Mouse (Mus musculus) erythroblast, embryonic 14.5 days (primary cell): Measurements from ENCODE around the gene Pgpep1. TPM values are rescaled to one million over a fixed set of nuclear protein-coding genes. Genes with fewer than 3 reads are reported as not detected.

ENCODE experiments used
- H3K27me3 ChIP-seq: 2 replicates; pipeline ENCODE4 v1.6.1; 2012; ENCODE audit warnings: inconsistent platforms; ENCODE audit not compliant: control insufficient read depth
- H3K36me3 ChIP-seq: 2 replicates; pipeline ENCODE4 v1.6.1; 2012; ENCODE audit warnings: mild to moderate bottlenecking, inconsistent platforms; ENCODE audit not compliant: control insufficient read depth
- H3K4me1 ChIP-seq: 2 replicates; pipeline ENCODE4 v1.6.1; 2012; ENCODE audit warnings: inconsistent platforms; ENCODE audit not compliant: control insufficient read depth
- H3K4me3 ChIP-seq: replicated peaks from 2 replicates; pipeline ENCODE3; 2012; ENCODE audit warnings: moderate library complexity, mild to moderate bottlenecking, inconsistent platforms
- H3K9me3 ChIP-seq: 2 replicates; pipeline ENCODE4 v1.6.1; 2012; ENCODE audit warnings: low read length, inconsistent platforms, mixed read lengths; ENCODE audit not compliant: control insufficient read depth
- GATA1 ChIP-seq: IDR thresholded peaks from 2 replicates; pipeline ENCODE4 v1.6.1; 2012; ENCODE audit warnings: low read length, inconsistent platforms, mixed read lengths
- TAL1 ChIP-seq: IDR thresholded peaks from 3 replicates; pipeline ENCODE4 v1.6.1; 2012; ENCODE audit warnings: low read length, inconsistent platforms, mixed read lengths
- polyA plus RNA-seq: library from polyadenylated mRNA; stranded (reverse); fragments of >175 nt; gene quantifications from 2 replicates; pipeline ENCODE4 v1.2.3, GENCODE M21; 2012

Gene Pgpep1
- polyA plus RNA-seq, 1 experiment, result 0.29 TPM

- Histone ChIP-seq H3K9me3 (no peaks in the 10 kb centered on the region), H3K36me3 (no peaks in the 10 kb centered on the region), H3K4me3 (peak overlapping the region; percentile 76), H3K27me3 (peaks cover 28% of the 10 kb centered on the region), H3K4me1 (peaks cover 88% of the 10 kb centered on the region)
- TF ChIP-seq TAL1 (no peak), GATA1 (no peak)
These were observed 49.1 kb downstream of the Pgpep1 start for GRCm38 (mm10) chr8:70610796-70611771.

GRCm38 (mm10) chr8:70609849-70610795 lies 50.1 kb downstream of the Pgpep1 start:
- H3K4me1 ChIP-seq, result peaks cover 83% of the 10 kb centered on the region
- TF ChIP-seq GATA1 (no peak), TAL1 (no peak)
- H3K4me3 ChIP-seq, result peak overlapping the region; percentile 76
- H3K27me3 ChIP-seq, result peaks cover 28% of the 10 kb centered on the region
- H3K9me3 ChIP-seq, result no peaks in the 10 kb centered on the region
- no peaks in the 10 kb centered on the region for H3K36me3 ChIP-seq

GRCm38 (mm10) chr8:70609368-70609848 lies 50.8 kb downstream of the Pgpep1 start:
- peaks cover 3% of the 10 kb centered on the region for H3K36me3 ChIP-seq
- TF ChIP-seq TAL1 (no peak), GATA1 (no peak)
- H3K4me1 ChIP-seq, result peaks cover 84% of the 10 kb centered on the region
- peaks cover 28% of the 10 kb centered on the region for H3K27me3 ChIP-seq
- no peaks in the 10 kb centered on the region for H3K9me3 ChIP-seq
- H3K4me3 ChIP-seq, result peak overlapping the region; percentile 76

- Histone ChIP-seq H3K4me3 (peak within 1 kb of the TSS; percentile 82), H3K9me3 (no peaks in the 10 kb centered on the region), H3K36me3 (peaks cover 3% of the 10 kb centered on the region), H3K27me3 (peaks cover 28% of the 10 kb centered on the region), H3K4me1 (peaks cover 85% of the 10 kb centered on the region)
- TF ChIP-seq GATA1 (no peak), TAL1 (no peak)
These were observed 51.3 kb downstream of the Pgpep1 start, which contains the start of gene Ssbp4 for GRCm38 (mm10) chr8:70608749-70609367. Ssbp4 (minus strand) TSS chr8:70608872.

- peaks cover 78% of the 10 kb centered on the region for H3K4me1 ChIP-seq
- H3K4me3 ChIP-seq, result peak overlapping the region; percentile 82
- TF ChIP-seq TAL1 (no peak), GATA1 (no peak)
These were observed 52.1 kb downstream of the Pgpep1 start for GRCm38 (mm10) chr8:70607898-70608748.

GRCm38 (mm10) chr8:70607603-70607897 lies 52.6 kb downstream of the Pgpep1 start:
- Histone ChIP-seq H3K36me3 (peaks cover 6% of the 10 kb centered on the region), H3K27me3 (peaks cover 28% of the 10 kb centered on the region), H3K4me1 (peaks cover 76% of the 10 kb centered on the region), H3K9me3 (no peaks in the 10 kb centered on the region), H3K4me3 (peak overlapping the region; percentile 82)
- TF ChIP-seq GATA1, result no peak
- no peak for TF ChIP-seq TAL1

More at GRCm38 (mm10) chr8:70607898-70608748, 52.1 kb downstream of the Pgpep1 start:
- H3K27me3 ChIP-seq, result peaks cover 28% of the 10 kb centered on the region
- H3K36me3 ChIP-seq, result peaks cover 3% of the 10 kb centered on the region
- no peaks in the 10 kb centered on the region for H3K9me3 ChIP-seq

- Histone ChIP-seq H3K36me3 (peaks cover 11% of the 10 kb centered on the region), H3K4me1 (peaks cover 78% of the 10 kb centered on the region), H3K4me3 (peak overlapping the region; percentile 82), H3K27me3 (peaks cover 28% of the 10 kb centered on the region), H3K9me3 (no peaks in the 10 kb centered on the region)
- TF ChIP-seq GATA1, result no peak
- TF ChIP-seq TAL1, result no peak
These were observed 53.2 kb downstream of the Pgpep1 start for GRCm38 (mm10) chr8:70606780-70607602.
